Mouse (Mus musculus): ENCODE data around the gene Dok5. TPM values are rescaled to one million over a fixed set of nuclear protein-coding genes. Genes with fewer than 3 reads are reported as not detected.

Dok5 gene
- total RNA-seq, 4 experiments from 2014 or later = 0.24 to 0.35 (median 0.30) TPM

GRCm38 (mm10) chr2:170791332-170792017, 59.9 kb downstream of the Dok5 start:
- DNase-seq (ENCODE audit: low spot score) = no peak

GRCm38 (mm10) chr2:170795242-170795641, 63.6 kb downstream of the Dok5 start:
- no peak for DNase-seq (ENCODE audit: low spot score)

- DNase-seq (ENCODE audit: low spot score) = no peak
These were observed 71.4 kb downstream of the Dok5 start for GRCm38 (mm10) chr2:170802984-170803383.

GRCm38 (mm10) chr2:170807555-170808258, 76.1 kb downstream of the Dok5 start:
- DNase-seq (ENCODE audit: low spot score) = no peak

- no peak for DNase-seq (ENCODE audit: low spot score)
These were observed 76.7 kb downstream of the Dok5 start for GRCm38 (mm10) chr2:170808259-170808789.

GRCm38 (mm10) chr2:170811356-170811755, 79.7 kb downstream of the Dok5 start:
- DNase-seq (ENCODE audit: low spot score) = no peak

- no peak for DNase-seq (ENCODE audit: low spot score)
These were observed 84.7 kb downstream of the Dok5 start for GRCm38 (mm10) chr2:170816302-170816701.

- DNase-seq (ENCODE audit: low spot score) = no peak
These were observed 85.6 kb downstream of the Dok5 start for GRCm38 (mm10) chr2:170817112-170817703.

GRCm38 (mm10) chr2:170826821-170827441, 95.3 kb downstream of the Dok5 start:
- no peak for DNase-seq (ENCODE audit: low spot score)

- DNase-seq (ENCODE audit: low spot score) = no peak
These were observed 97.2 kb downstream of the Dok5 start for GRCm38 (mm10) chr2:170828757-170829156.

GRCm38 (mm10) chr2:170829191-170829611, 97.6 kb downstream of the Dok5 start:
- no peak for DNase-seq (ENCODE audit: low spot score)

GRCm38 (mm10) chr2:170829988-170830387, 98.4 kb downstream of the Dok5 start:
- DNase-seq (ENCODE audit: low spot score) = no peak

- DNase-seq (ENCODE audit: low spot score) = no peak
These were observed 105.3 kb downstream of the Dok5 start for GRCm38 (mm10) chr2:170836862-170837261.

- DNase-seq (ENCODE audit: low spot score) = no peak
These were observed 105.8 kb downstream of the Dok5 start for GRCm38 (mm10) chr2:170837363-170837762.

- no peak for DNase-seq (ENCODE audit: low spot score)
These were observed 106.4 kb downstream of the Dok5 start for GRCm38 (mm10) chr2:170837824-170838557.

GRCm38 (mm10) chr2:170841441-170841965, 109.9 kb downstream of the Dok5 start:
- DNase-seq (ENCODE audit: low spot score) = no peak

GRCm38 (mm10) chr2:170845511-170845910, 113.9 kb downstream of the Dok5 start:
- DNase-seq (ENCODE audit: low spot score) = no peak

GRCm38 (mm10) chr2:170850058-170850457, 118.5 kb downstream of the Dok5 start:
- no peak for DNase-seq (ENCODE audit: low spot score)

GRCm38 (mm10) chr2:170852337-170852736, 120.7 kb downstream of the Dok5 start:
- no peak for DNase-seq (ENCODE audit: low spot score)

- DNase-seq (ENCODE audit: low spot score) = no peak
These were observed 123.6 kb downstream of the Dok5 start for GRCm38 (mm10) chr2:170855210-170855609.

GRCm38 (mm10) chr2:170856085-170856484, 124.5 kb downstream of the Dok5 start:
- DNase-seq (ENCODE audit: low spot score) = peak; percentile 48

All from heart, adult 8-10 months (tissue).